Mouse (Mus musculus): ENCODE data around the gene Acy3.
"Not testable (repeated sequence)": the region's sequence is repeated elsewhere in the genome, so short reads cannot be mapped to it uniquely, and the experiment has no call there.

The Acy3 gene

DNA sequence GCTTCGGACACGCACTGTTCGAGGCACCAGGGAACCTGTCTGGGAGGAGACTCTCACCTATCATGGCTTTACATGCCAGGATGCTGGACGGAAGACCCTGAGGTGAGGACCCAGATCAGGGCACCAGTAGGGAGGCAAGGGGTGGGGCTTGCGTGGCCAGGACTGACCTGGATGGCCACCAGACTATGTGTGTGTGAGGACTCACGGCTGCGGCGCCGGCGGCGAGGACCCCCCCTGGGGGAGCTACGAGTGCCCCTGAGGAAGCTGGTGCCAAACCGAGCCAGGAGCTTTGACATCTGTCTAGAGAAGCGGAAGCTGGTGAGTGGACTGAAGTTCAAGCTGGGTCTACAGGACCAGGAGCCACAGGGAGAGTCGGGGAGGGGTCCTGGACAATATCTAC is 18.0 kb downstream of the Acy3 start:
- no peak for DNase-seq

GRCm38 (mm10) chr19:4005091-4005490 is 18.7 kb downstream of the Acy3 start:
- DNase-seq: no peak

DNA sequence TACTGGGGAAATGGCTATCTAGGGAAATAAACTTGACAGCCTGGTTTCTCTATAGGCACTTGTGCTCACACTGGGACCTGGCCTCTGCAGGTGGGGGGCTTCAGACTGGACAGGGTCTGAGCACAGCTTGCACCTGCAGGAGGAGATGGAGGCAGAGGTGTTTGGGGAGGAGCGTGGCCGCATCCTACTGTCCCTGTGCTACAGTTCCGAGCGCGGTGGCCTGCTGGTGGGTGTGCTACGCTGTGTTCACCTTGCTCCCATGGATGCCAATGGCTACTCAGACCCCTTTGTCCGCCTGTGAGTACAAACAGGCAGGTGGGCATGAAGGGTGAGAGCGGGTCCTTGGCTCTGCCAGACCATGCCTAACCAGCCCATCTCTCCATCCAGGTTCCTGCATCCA is 19.6 kb downstream of the Acy3 start:
- no peak for DNase-seq

- DNase-seq: no peak
These were observed 24.7 kb downstream of the Acy3 start for GRCm38 (mm10) chr19:4011086-4011485.

- peak; percentile 99 for DNase-seq
These were observed 26.2 kb downstream of the Acy3 start, which contains the start of gene Ndufv1 for GRCm38 (mm10) chr19:4012432-4013022. TSS of gene Ndufv1 (minus strand) at chr19:4012806.

- no peak for DNase-seq
These were observed 26.7 kb downstream of the Acy3 start for GRCm38 (mm10) chr19:4013066-4013465.

GRCm38 (mm10) chr19:4014802-4015201 is 28.4 kb downstream of the Acy3 start:
- no peak for DNase-seq

GRCm38 (mm10) chr19:4015635-4016034 is 29.3 kb downstream of the Acy3 start:
- DNase-seq: no peak

DNA sequence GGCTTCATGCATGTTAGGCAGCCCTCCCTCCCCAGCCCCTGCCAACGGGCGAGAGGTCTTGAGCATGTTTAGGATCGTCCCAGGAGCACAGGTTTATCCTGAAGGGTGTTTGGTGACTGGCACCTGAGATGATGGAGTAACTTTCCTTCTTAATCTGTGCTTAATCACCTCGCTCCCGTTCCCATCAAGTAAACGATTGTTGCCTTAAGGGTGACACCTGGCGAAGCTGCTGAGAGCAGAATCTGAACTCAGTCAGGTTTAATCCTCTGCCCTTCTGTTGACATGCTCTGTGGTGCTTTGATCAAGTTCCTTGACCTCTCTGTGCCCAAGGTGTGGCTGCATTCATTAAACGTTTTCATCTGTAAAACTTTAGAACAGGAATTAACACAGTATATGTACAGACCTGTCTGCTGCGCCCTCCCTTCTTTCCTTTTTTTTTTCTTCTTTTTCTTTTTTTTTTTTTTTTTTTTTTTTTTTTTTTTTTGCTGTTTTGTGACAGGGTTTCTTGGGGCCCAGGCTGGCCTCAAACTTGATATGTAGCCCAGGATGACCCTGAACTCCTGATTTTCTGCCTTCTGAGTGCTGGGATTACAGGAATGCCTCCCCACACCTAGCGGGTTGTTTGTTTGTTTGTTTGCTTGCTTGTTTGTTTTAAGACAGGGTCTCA is 31.7 kb downstream of the Acy3 start:
- DNase-seq: no peak

GRCm38 (mm10) chr19:4018743-4019583 is 32.6 kb downstream of the Acy3 start:
- DNase-seq: peak; percentile 93

DNA sequence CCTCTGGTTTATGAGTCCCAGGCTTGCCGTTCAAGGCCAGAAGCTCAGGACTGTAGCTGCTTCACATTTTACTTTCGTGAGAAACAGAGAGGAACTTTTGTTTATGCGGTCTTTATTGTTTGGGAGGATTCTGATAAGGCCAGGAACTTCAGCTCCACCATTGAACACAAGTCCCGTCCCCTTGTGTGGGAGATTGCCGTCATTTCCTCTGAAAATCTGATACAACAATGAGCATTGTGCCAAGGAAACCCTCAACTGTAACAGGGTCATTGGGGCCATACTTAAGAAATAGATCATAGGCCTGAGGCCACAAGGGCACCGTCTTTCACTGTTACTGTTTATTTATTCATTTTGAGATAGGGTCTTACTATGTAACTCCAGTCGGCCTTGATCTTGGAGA is 36.8 kb downstream of the Acy3 start:
- peak; percentile 56 for DNase-seq

GRCm38 (mm10) chr19:4027576-4027975 is 41.2 kb downstream of the Acy3 start:
- DNase-seq: no peak

DNA sequence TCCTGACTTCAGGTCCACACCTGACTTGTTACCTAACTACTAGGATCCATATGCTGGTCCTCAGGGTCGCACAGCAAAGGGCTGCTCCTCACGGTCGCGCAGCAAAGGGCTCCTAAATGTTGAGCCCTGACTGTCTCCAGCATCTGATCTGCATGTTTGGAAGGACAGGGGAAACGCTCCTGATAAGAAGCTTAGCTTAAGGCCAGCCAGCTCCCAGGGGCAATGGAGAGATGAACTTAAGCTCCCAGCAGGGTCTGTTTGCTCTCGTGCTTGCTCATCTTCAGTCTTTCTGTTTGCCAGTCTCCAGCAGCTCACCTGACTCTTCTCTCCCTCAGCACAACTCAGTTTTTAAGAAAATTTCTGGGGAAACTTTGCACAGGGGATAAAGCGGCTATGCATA is 46.3 kb downstream of the Acy3 start:
- DNase-seq: no peak

DNA sequence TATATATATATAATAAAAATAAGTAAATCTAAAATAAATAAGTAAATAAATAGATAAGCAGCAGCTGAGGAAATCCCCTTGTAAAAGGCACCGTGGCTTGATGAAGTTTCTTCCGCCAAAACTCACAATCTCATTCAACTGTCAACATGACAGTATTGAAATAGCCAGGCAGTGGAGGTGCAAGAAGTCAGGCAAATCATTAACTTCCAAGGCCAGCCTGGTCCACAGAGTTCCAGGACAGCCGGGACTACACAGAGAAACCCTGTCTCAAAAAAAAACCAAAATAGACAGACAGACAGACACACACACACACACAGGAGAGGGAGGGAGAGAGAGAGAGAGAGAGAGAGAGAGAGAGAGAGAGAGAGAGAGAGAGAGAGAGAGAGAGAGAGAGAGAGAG is 46.9 kb downstream of the Acy3 start:
- no peak for DNase-seq

DNA sequence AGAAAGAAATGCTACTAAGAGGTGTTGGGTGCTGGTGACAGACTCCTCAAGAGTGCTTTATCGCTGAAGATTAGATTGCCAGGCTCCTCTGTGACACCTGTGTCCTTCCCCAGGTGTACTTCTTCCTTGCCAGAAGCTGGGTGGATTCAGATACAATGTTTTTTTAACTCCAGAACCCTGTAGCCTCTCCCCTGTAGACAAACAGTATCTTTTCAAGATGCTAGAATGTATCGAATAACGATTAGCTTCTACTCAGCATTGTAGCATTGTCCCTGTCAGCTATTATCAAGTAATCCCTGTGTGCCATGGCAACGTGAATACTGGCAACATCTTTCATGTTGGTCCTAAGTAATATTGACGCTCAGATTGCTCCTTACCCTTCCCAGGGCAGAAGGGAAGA is 47.4 kb downstream of the Acy3 start:
- no peak for DNase-seq

DNA sequence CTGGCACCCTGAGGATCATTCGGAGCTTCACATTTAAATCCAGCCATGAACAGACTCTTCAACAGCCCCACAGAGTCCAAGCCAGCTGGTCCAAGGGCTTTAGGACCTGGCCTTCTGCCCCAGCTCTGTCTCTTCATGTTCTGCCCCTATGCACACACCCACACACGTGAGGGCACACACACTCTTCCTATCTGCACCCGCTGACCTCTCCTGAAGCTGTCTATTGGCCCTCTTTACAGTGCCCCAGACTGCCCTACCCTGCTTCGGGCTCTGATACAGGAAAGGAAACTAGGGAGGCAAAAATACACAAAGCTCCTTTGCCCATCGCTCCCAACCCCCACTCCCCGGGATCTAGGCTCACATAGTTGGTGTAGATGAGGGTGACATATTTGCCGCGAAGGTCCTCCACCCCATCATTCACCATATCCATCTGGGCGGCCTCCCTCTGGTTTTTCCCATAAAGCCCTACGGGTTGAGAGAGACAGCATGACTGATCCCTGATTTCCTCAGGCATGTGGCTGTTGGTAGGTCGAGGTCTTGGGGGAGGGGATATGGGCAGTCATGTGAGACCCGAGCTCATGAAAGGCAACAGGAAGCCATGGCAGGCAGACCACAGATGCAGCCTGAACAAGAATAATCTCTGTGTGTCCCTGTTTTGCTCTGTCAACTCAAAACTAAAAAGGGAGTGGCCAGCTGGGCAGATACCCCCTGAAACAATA is 50.1 kb downstream of the Acy3 start:
- no peak for DNase-seq

GRCm38 (mm10) chr19:4037154-4037787 is 50.9 kb downstream of the Acy3 start:
- not testable (repeated sequence) for DNase-seq

DNA sequence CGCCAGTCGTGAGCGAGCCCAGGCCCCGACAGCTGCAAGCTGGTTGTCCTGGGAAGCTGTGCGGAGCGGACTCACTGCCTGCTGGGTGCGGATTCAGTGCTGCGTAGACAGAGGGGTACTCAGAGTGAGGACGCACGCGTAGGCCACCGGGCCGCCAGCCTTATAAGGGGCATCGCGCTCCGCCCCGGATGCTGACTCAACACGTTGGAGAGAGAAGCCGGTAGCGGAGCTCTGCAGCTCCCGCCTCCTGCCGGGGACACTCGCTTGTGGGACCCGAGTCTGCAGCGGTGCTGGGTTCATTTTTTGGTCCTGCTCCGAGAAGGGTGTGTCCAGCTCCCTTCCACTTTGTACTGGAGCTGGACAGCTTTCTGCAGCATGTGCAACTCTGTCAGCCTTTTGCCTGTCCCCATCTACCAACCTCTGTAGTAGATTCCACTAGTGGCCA is 51.4 kb downstream of the Acy3 start, which contains the start of gene Gstp1:
Gene Gstp1 (minus strand): TSS at position 198 of the 445 bp plus-strand sequence.
- DNase-seq: peak; percentile 96

Data from lung, postnatal 36 days (tissue).